8 mouse cellular contexts compared by ENCODE assay signal in genomic region chr10:127945432-127946064, GRCm38 (mm10). TPM values are rescaled to one million over a fixed set of nuclear protein-coding genes. Genes with fewer than 3 reads are reported as not detected.
DNase-seq lines count a peak whose midpoint lies in the region; ATAC-seq and TF ChIP-seq lines count a peak whose summit lies in the region.

No protein-coding gene starts in this region.

- no peak overlapping the region for H3K9ac ChIP-seq in hindbrain, postnatal 0 days (replicated peaks; ENCODE audit: low read length)
- H3K9ac ChIP-seq in midbrain, embryonic 12.5 days (replicated peaks) = no peak overlapping the region

- no peak overlapping the region for H3K4me3 ChIP-seq in forebrain, embryonic 10.5 days
- H3K4me3 ChIP-seq in hindbrain, postnatal 0 days (ENCODE audit: low read length) = no peak overlapping the region
- H3K4me3 ChIP-seq in midbrain, embryonic 12.5 days = no peak overlapping the region

- no peak overlapping the region for H3K4me2 ChIP-seq in hindbrain, postnatal 0 days (ENCODE audit: low read depth, low read length)
- H3K4me2 ChIP-seq in midbrain, embryonic 12.5 days (replicated peaks) = no peak overlapping the region

- no peaks in the 10 kb centered on the region for H3K9me3 ChIP-seq in forebrain, embryonic 10.5 days
- no peaks in the 10 kb centered on the region for H3K9me3 ChIP-seq in hindbrain, postnatal 0 days (ENCODE audit: low read length)
- no peaks in the 10 kb centered on the region for H3K9me3 ChIP-seq in midbrain, embryonic 12.5 days

- ATAC-seq in hindbrain, postnatal 0 days = peak; percentile 72; the same call in 1 of the 2 replicates
- peak; percentile 54 for ATAC-seq in midbrain, embryonic 12.5 days (ENCODE audit: low FRiP score, low read depth)

- intact Hi-C loops in left cerebral cortex, postnatal 36 days (cut with DNase I) = loop anchor here (2.0 kb wide), 1 partner anchor 63 kb away; no protein-coding TSS in a partner anchor

- H3K4me1 ChIP-seq in forebrain, embryonic 10.5 days = peaks cover 1% of the 10 kb centered on the region
- H3K4me1 ChIP-seq in hindbrain, postnatal 0 days (ENCODE audit: insufficient read depth, low read length) = no peaks in the 10 kb centered on the region
- no peaks in the 10 kb centered on the region for H3K4me1 ChIP-seq in midbrain, embryonic 12.5 days

- no peaks in the 10 kb centered on the region for H3K27me3 ChIP-seq in forebrain, embryonic 10.5 days (ENCODE audit: poor library complexity, severe bottlenecking)
- H3K27me3 ChIP-seq in hindbrain, postnatal 0 days (ENCODE audit: insufficient read depth, low read length) = no peaks in the 10 kb centered on the region
- H3K27me3 ChIP-seq in midbrain, embryonic 12.5 days = no peaks in the 10 kb centered on the region

- TF ChIP-seq CTCF in hindbrain, postnatal 0 days (IDR thresholded peaks at IDR 0.05; ENCODE audit: low read depth) = peak; percentile 89

- WGBS in forebrain, embryonic 10.5 days = 44% methylated on average over 5 of the region's 5 CpGs
- 36% methylated on average over 5 of the region's 5 CpGs for WGBS in hindbrain, postnatal 0 days
- WGBS in midbrain, embryonic 12.5 days = 34% methylated on average over 5 of the region's 5 CpGs

- DNase-seq in ovary, postnatal 36 days (ENCODE audit: low spot score) = peak; percentile 19
- no peak for DNase-seq in ovary, adult 18-20 months (ENCODE audit: low spot score)
- DNase-seq in brain, adult 2 months (ENCODE audit: low read depth, low spot score) = peak; percentile 69
- peak; percentile 67 for DNase-seq in forebrain, embryonic 10.5 days (ENCODE audit: extremely low spot score, low spot score)
- peak; percentile 73 for DNase-seq in hindbrain, postnatal 0 days (ENCODE audit: low spot score)
- peak; percentile 23 for DNase-seq in left cerebral cortex, postnatal 36 days (ENCODE audit: low spot score in 2 of 2)
- peak; percentile 77 for DNase-seq in thymus, postnatal 0 days (ENCODE audit: low spot score)

- no peak overlapping the region for H3K27ac ChIP-seq in forebrain, embryonic 10.5 days
- H3K27ac ChIP-seq in hindbrain, postnatal 0 days = no peak overlapping the region
- no peak overlapping the region for H3K27ac ChIP-seq in midbrain, embryonic 12.5 days (replicated peaks)

- no peaks in the 10 kb centered on the region for H3K36me3 ChIP-seq in forebrain, embryonic 10.5 days (replicated peaks)
- H3K36me3 ChIP-seq in hindbrain, postnatal 0 days (ENCODE audit: insufficient read depth, low read length) = no peaks in the 10 kb centered on the region
- no peaks in the 10 kb centered on the region for H3K36me3 ChIP-seq in midbrain, embryonic 12.5 days

RNA-seq across cellular contexts. Expression of gene Sdr9c7, which starts 47.2 kb away (rescaled TPM):
- polyA plus RNA-seq in forebrain, embryonic 10.5 days (2016; fragmentation: Nextera tagmentation; extraction: Ambion mirVana) = not detected in 2 replicates
- total RNA-seq in hindbrain, postnatal 0 days (2014; rRNA removed) = not detected in 2 replicates
- not detected in 2 replicates for polyA plus RNA-seq in hindbrain, postnatal 0 days (2015; fragmentation: Nextera tagmentation; extraction: Ambion mirVana)
- not detected for total RNA-seq in left cerebral cortex, postnatal 36 days (2021)
- not detected in 2 replicates for polyA plus RNA-seq in midbrain, embryonic 12.5 days (2016; fragmentation: Nextera tagmentation; extraction: Ambion mirVana)
- polyA plus RNA-seq in thymus, postnatal 0 days (2015; fragmentation: Nextera tagmentation; extraction: Ambion mirVana) = 0.33 and 0.39 TPM in 2 replicates

RNA-seq across cellular contexts. Expression of gene Rdh7, which starts 56.9 kb away (rescaled TPM):
- polyA plus RNA-seq in forebrain, embryonic 10.5 days (2016; fragmentation: Nextera tagmentation; extraction: Ambion mirVana) = not detected in 2 replicates
- not detected in 2 replicates for total RNA-seq in hindbrain, postnatal 0 days (2014; rRNA removed)
- not detected in 2 replicates for polyA plus RNA-seq in hindbrain, postnatal 0 days (2015; fragmentation: Nextera tagmentation; extraction: Ambion mirVana)
- total RNA-seq in left cerebral cortex, postnatal 36 days (2021) = not detected
- polyA plus RNA-seq in midbrain, embryonic 12.5 days (2016; fragmentation: Nextera tagmentation; extraction: Ambion mirVana) = not detected in 2 replicates
- not detected in 2 replicates for polyA plus RNA-seq in thymus, postnatal 0 days (2015; fragmentation: Nextera tagmentation; extraction: Ambion mirVana)
